Mouse (Mus musculus): ENCODE data around the gene Adam6a.

DNA sequence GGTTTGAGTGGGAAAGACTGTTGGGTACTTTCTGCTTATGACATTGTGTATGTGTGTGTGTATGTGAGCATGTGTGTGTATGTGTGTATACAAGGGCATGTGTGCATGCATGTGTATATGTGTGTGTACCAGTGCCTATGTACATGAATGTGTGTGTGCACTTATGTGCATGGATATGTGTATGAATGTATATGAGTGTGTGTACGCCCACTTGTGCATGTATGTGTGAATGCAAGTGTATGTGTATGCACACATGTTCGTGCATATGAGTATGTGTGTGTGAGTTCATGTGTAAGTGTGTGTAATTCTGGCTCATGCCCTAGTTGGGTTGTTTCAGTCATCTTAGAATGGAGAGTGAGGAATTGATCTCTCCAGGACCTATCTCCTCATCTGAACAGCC, 17.8 kb upstream of the Adam6a start:
- TF ChIP-seq CTCF (IDR thresholded peaks at IDR 0.05; ENCODE audit: borderline replicate concordance, insufficient read depth, low read depth, low read length): no peak
- TF ChIP-seq POLR2A (IDR thresholded peaks at IDR 0.05; ENCODE audit: borderline replicate concordance, insufficient read depth, low read length): no peak

Measured in cerebellum, adult 2 months (tissue).